Mouse (Mus musculus) E14TG2a.4 (cell line): Measurements from ENCODE around the gene Nmnat2.

Experiments
- CTCF ChIP-seq: conservative IDR thresholded peaks from 2 replicates; pipeline ENCODE4 v1.5.1; 2014; ENCODE audit warnings: low read length
- NANOG ChIP-seq: IDR thresholded peaks from 2 replicates; pipeline ENCODE4 v1.6.1; 2014; ENCODE audit warnings: borderline replicate concordance, low read length, mixed read lengths
- POU5F1 ChIP-seq: IDR thresholded peaks from 2 replicates; pipeline ENCODE4 v1.6.1; 2014; ENCODE audit warnings: low read length, borderline replicate concordance

GRCm38 (mm10) chr1:152917626-152918025 is 37.2 kb upstream of the Nmnat2 start:
- no peak for TF ChIP-seq CTCF
- no peak for TF ChIP-seq NANOG
- no peak for TF ChIP-seq POU5F1
